8 mouse cellular contexts compared by ENCODE assay signal in genomic region chr15:89196313-89196706, GRCm38 (mm10). TPM values are rescaled to one million over a fixed set of nuclear protein-coding genes. Genes with fewer than 3 reads are reported as not detected.
DNase-seq lines count a peak whose midpoint lies in the region; ATAC-seq and TF ChIP-seq lines count a peak whose summit lies in the region.

Gene Dennd6b (minus strand): TSS chr15:89196496.

- no peak for TF ChIP-seq EP300 in CH12.LX (IDR thresholded peaks at IDR 0.05; ENCODE audit: low read length)
- peak; percentile 91 for TF ChIP-seq EP300 in heart, postnatal 0 days (IDR thresholded peaks at IDR 0.05; ENCODE audit: low read depth)

- H3K9ac ChIP-seq in CH12.LX (ENCODE audit: insufficient read depth, low read depth), result peak within 1 kb of the TSS; percentile 99
- peak within 1 kb of the TSS; percentile 98 for H3K9ac ChIP-seq in forebrain, embryonic 12.5 days
- peak within 1 kb of the TSS; percentile 85 for H3K9ac ChIP-seq in heart, postnatal 0 days (replicated peaks; ENCODE audit: low read depth, low read length)
- H3K9ac ChIP-seq in liver, embryonic 16.5 days (ENCODE audit: low read depth, low read length), result peak within 1 kb of the TSS; percentile 99
- peak within 1 kb of the TSS; percentile 99 for H3K9ac ChIP-seq in neural tube, embryonic 13.5 days

- in situ Hi-C loops in CH12.LX (cut with MboI; ENCODE audit: low pct_ligation_motif_present, low pct_unique_long_range_greater_than_20kb, low sequenced_read_pairs), result no loop called here

- peak within 1 kb of the TSS; percentile 83 for H3K4me2 ChIP-seq in CH12.LX (ENCODE audit: insufficient read depth, low read depth, poor library complexity, severe bottlenecking)
- peak within 1 kb of the TSS; percentile 64 for H3K4me2 ChIP-seq in forebrain, embryonic 12.5 days
- H3K4me2 ChIP-seq in heart, postnatal 0 days (ENCODE audit: low read depth, low read length), result peak within 1 kb of the TSS; percentile 81
- H3K4me2 ChIP-seq in liver, embryonic 16.5 days (ENCODE audit: low read depth, low read length), result peak within 1 kb of the TSS; percentile 89
- peak within 1 kb of the TSS; percentile 76 for H3K4me2 ChIP-seq in neural tube, embryonic 13.5 days

- H3K27ac ChIP-seq in CH12.LX (ENCODE audit: insufficient read depth, low read depth), result peak within 1 kb of the TSS; percentile 93
- peak within 1 kb of the TSS; percentile 98 for H3K27ac ChIP-seq in forebrain, embryonic 12.5 days
- H3K27ac ChIP-seq in heart, postnatal 0 days (ENCODE audit: low read depth), result peak within 1 kb of the TSS; percentile 97
- H3K27ac ChIP-seq in liver, embryonic 16.5 days (ENCODE audit: low read length), result peak within 1 kb of the TSS; percentile 99
- H3K27ac ChIP-seq in neural tube, embryonic 13.5 days (replicated peaks), result peak within 1 kb of the TSS; percentile 99
- peak within 1 kb of the TSS; percentile 96 for H3K27ac ChIP-seq in testis, adult 2 months (ENCODE audit: control insufficient read depth, insufficient read depth, low read depth, low read length)

- WGBS in forebrain, embryonic 12.5 days, result under 1% methylated on average over 38 of the region's 38 CpGs
- under 1% methylated on average over 38 of the region's 38 CpGs for WGBS in heart, postnatal 0 days
- 0% methylated on average over 38 of the region's 38 CpGs for WGBS in liver, embryonic 16.5 days (ENCODE audit: insufficient replicate concordance)
- WGBS in neural tube, embryonic 13.5 days, result under 1% methylated on average over 36 of the region's 38 CpGs

- ATAC-seq in forebrain, embryonic 12.5 days (ENCODE audit: low FRiP score), result peak; percentile 97
- ATAC-seq in heart, postnatal 0 days (ENCODE audit: insufficient read depth, low read depth), result peak; percentile 99
- peak; percentile 98 for ATAC-seq in liver, embryonic 16.5 days (ENCODE audit: low read depth)
- peak; percentile 99 for ATAC-seq in neural tube, embryonic 13.5 days (ENCODE audit: low read depth)

- H3K79me2 ChIP-seq in CH12.LX (replicated peaks; ENCODE audit: control insufficient read depth, extremely low read depth, insufficient read depth, poor library complexity, severe bottlenecking), result no peaks in the 10 kb centered on the region

- peak within 1 kb of the TSS; percentile 88 to 98 (median 95) for H3K4me3 ChIP-seq in CH12.LX (replicated peaks in 1 of 3; ENCODE audit: low read depth in 2 of 3, low read length in 2 of 3, poor library complexity in 1 of 3)
- H3K4me3 ChIP-seq in forebrain, embryonic 12.5 days (replicated peaks), result peak within 1 kb of the TSS; percentile 90
- H3K4me3 ChIP-seq in heart, postnatal 0 days (ENCODE audit: low read depth, low read length), result peak within 1 kb of the TSS; percentile 83
- peak within 1 kb of the TSS; percentile 94 for H3K4me3 ChIP-seq in liver, embryonic 16.5 days (ENCODE audit: low read depth, low read length)
- H3K4me3 ChIP-seq in neural tube, embryonic 13.5 days, result peak within 1 kb of the TSS; percentile 93
- H3K4me3 ChIP-seq in testis, adult 2 months (ENCODE audit: control insufficient read depth, low read depth, low read length), result peak within 1 kb of the TSS; percentile 98

- peak; percentile 6; the same call in 1 of the 2 replicates for TF ChIP-seq POLR2A in CH12.LX (IDR thresholded peaks at IDR 0.05; ENCODE audit: low read depth, low read length)
- peak; percentile 58; the same call in 1 of the 2 replicates for TF ChIP-seq POLR2A in testis, adult 2 months (IDR thresholded peaks at IDR 0.05; ENCODE audit: control insufficient read depth, low read depth, low read length)

- H3K36me3 ChIP-seq in CH12.LX (replicated peaks in 1 of 2; ENCODE audit: control insufficient read depth in 1 of 2, insufficient read depth in 1 of 2, low read length in 1 of 2), result peaks cover 0 to 17% of the 10 kb centered on the region in 2 experiments
- no peaks in the 10 kb centered on the region for H3K36me3 ChIP-seq in forebrain, embryonic 12.5 days (replicated peaks)
- H3K36me3 ChIP-seq in heart, postnatal 0 days (replicated peaks; ENCODE audit: control insufficient read depth, insufficient read depth, low read length), result no peaks in the 10 kb centered on the region
- H3K36me3 ChIP-seq in liver, embryonic 16.5 days (ENCODE audit: control insufficient read depth, insufficient read depth), result no peaks in the 10 kb centered on the region
- H3K36me3 ChIP-seq in neural tube, embryonic 13.5 days, result peaks cover 9% of the 10 kb centered on the region; the same call in 1 of the 2 replicates
- H3K36me3 ChIP-seq in testis, adult 2 months (ENCODE audit: control insufficient read depth, insufficient read depth, low read length), result no peaks in the 10 kb centered on the region

- dilution Hi-C loops in CH12.LX (cut with MboI; ENCODE audit: extremely low pct_ligation_motif_present, extremely low pct_unique_long_range_greater_than_20kb, low sequenced_read_pairs), result no loop called here

- peak; percentile 63 to 96 for TF ChIP-seq CTCF in CH12.LX (conservative IDR thresholded peaks at IDR 0.05 in 1 of 2, IDR thresholded peaks at IDR 0.05 in 1 of 2; ENCODE audit: low read depth in 2 of 2, low read length in 2 of 2)
- peak; percentile 84 for TF ChIP-seq CTCF in heart, postnatal 0 days (IDR thresholded peaks at IDR 0.05; ENCODE audit: low read depth)
- TF ChIP-seq CTCF in testis, adult 2 months (IDR thresholded peaks at IDR 0.05; ENCODE audit: control insufficient read depth, insufficient read depth, insufficient replicate concordance, low read depth, low read length), result peak; percentile 58; the same call in 1 of the 2 replicates

- H3K4me1 ChIP-seq in CH12.LX (ENCODE audit: control insufficient read depth in 1 of 2, insufficient read depth in 2 of 2), result peaks cover 3 to 16% of the 10 kb centered on the region in 2 experiments
- peaks cover 16% of the 10 kb centered on the region for H3K4me1 ChIP-seq in forebrain, embryonic 12.5 days
- H3K4me1 ChIP-seq in heart, postnatal 0 days (ENCODE audit: control insufficient read depth, insufficient read depth), result peaks cover 14% of the 10 kb centered on the region; the same call in 1 of the 2 replicates
- H3K4me1 ChIP-seq in liver, embryonic 16.5 days (ENCODE audit: control insufficient read depth, low read depth, low read length), result peaks cover 17% of the 10 kb centered on the region
- peaks cover 21% of the 10 kb centered on the region for H3K4me1 ChIP-seq in neural tube, embryonic 13.5 days (replicated peaks)
- peaks cover 12% of the 10 kb centered on the region for H3K4me1 ChIP-seq in testis, adult 2 months (ENCODE audit: control insufficient read depth, insufficient read depth, low read length)

- no peaks in the 10 kb centered on the region for H3K9me3 ChIP-seq in CH12.LX (replicated peaks; ENCODE audit: low read length)
- H3K9me3 ChIP-seq in forebrain, embryonic 12.5 days, result no peaks in the 10 kb centered on the region
- H3K9me3 ChIP-seq in heart, postnatal 0 days (replicated peaks; ENCODE audit: control insufficient read depth, low read length), result no peaks in the 10 kb centered on the region
- H3K9me3 ChIP-seq in liver, embryonic 16.5 days (replicated peaks; ENCODE audit: control insufficient read depth, low read length), result no peaks in the 10 kb centered on the region
- no peaks in the 10 kb centered on the region for H3K9me3 ChIP-seq in neural tube, embryonic 13.5 days

- TF ChIP-seq RAD21 in CH12.LX (IDR thresholded peaks at IDR 0.05; ENCODE audit: low read depth, low read length), result peak; percentile 26

- no peaks in the 10 kb centered on the region for H3K27me3 ChIP-seq in CH12.LX (replicated peaks)
- H3K27me3 ChIP-seq in forebrain, embryonic 12.5 days, result no peaks in the 10 kb centered on the region
- no peaks in the 10 kb centered on the region for H3K27me3 ChIP-seq in heart, postnatal 0 days (ENCODE audit: control insufficient read depth, insufficient read depth, low read length)
- H3K27me3 ChIP-seq in liver, embryonic 16.5 days (ENCODE audit: control insufficient read depth, insufficient read depth, low read depth, low read length), result no peaks in the 10 kb centered on the region
- H3K27me3 ChIP-seq in neural tube, embryonic 13.5 days, result no peaks in the 10 kb centered on the region
- H3K27me3 ChIP-seq in testis, adult 2 months (ENCODE audit: control insufficient read depth, insufficient read depth, low read length), result no peaks in the 10 kb centered on the region

- DNase-seq in CH12.LX (ENCODE audit: extremely low read depth), result peak; percentile 97
- peak; percentile 97 for DNase-seq in c-Kit-positive CD71-positive TER-119-negative erythroid progenitor cells, embryonic 14.5 days (ENCODE audit: low read depth)
- peak; percentile 96 for DNase-seq in heart, postnatal 0 days (ENCODE audit: low spot score)
- DNase-seq in kidney, postnatal 4 days, result peak; percentile 98

TF ChIP-seq in CH12.LX, 34 proteins besides CTCF, POLR2A, EP300 and RAD21 (continues in another document):
- TF ChIP-seq HCFC1 (IDR thresholded peaks at IDR 0.05; ENCODE audit: low read depth, low read length) (peak; percentile 88), MAX (IDR thresholded peaks at IDR 0.05; ENCODE audit: low read length) (peak; percentile 40; the same call in 1 of the 2 replicates), NRF1 (IDR thresholded peaks at IDR 0.05; ENCODE audit: low read depth, low read length) (peak; percentile 51), TCF12 (IDR thresholded peaks at IDR 0.05; ENCODE audit: low read depth, low read length) (peak; percentile 85), USF2 (conservative IDR thresholded peaks at IDR 0.05; ENCODE audit: low read depth, low read length) (no peak), GABPA (IDR thresholded peaks at IDR 0.05; ENCODE audit: insufficient replicate concordance, low read depth, low read length) (peak; percentile 81), ELF1 (IDR thresholded peaks at IDR 0.05; ENCODE audit: low read depth, low read length) (peak; percentile 89), JUN (IDR thresholded peaks at IDR 0.05; ENCODE audit: insufficient read depth, low read depth, low read length) (no peak), ZC3H11A (IDR thresholded peaks at IDR 0.05; ENCODE audit: low read depth, low read length) (no peak), UBTF (IDR thresholded peaks at IDR 0.05; ENCODE audit: low read depth, low read length) (0 out of 2 replicates have a peak, but pooled peaks have one; percentile 40), MAFK (IDR thresholded peaks at IDR 0.05; ENCODE audit: insufficient replicate concordance, low read length) (no peak), MXI1 (IDR thresholded peaks at IDR 0.05; ENCODE audit: low read depth, low read length) (peak; percentile 72; the same call in 1 of the 2 replicates)

RNA-seq across cellular contexts. Expression of gene Dennd6b, which starts in this region (rescaled TPM):
- total RNA-seq in CH12.LX (2012; rRNA removed), result 6.6 and 9.0 TPM in 2 replicates
- 4.1 and 4.5 TPM in 2 replicates for total RNA-seq in CH12.LX (2014; rRNA removed)
- 8.8 and 9.1 TPM in 2 replicates for polyA plus RNA-seq in CH12.LX (2012; ENCODE audit: insufficient read length, low read depth)
- 38.8 and 44.0 TPM in 2 replicates for polyA plus RNA-seq in forebrain, embryonic 12.5 days (2016; fragmentation: Nextera tagmentation; extraction: Ambion mirVana)
- total RNA-seq in heart, postnatal 0 days (2014; rRNA removed; ENCODE audit: low replicate concordance), result 15.2 and 19.2 TPM in 2 replicates
- polyA plus RNA-seq in heart, postnatal 0 days (2015; fragmentation: Nextera tagmentation; extraction: Ambion mirVana), result 14.5 and 14.8 TPM in 2 replicates
- polyA plus RNA-seq in liver, embryonic 16.5 days (2015; fragmentation: Nextera tagmentation; extraction: Ambion mirVana), result 2.7 and 3.8 TPM in 2 replicates
- 68.9 and 71.8 TPM in 2 replicates for polyA plus RNA-seq in neural tube, embryonic 13.5 days (2015; fragmentation: Nextera tagmentation; extraction: Ambion mirVana)
- 55.5 and 58.5 TPM in 2 replicates for polyA plus RNA-seq in testis, adult 2 months (2012; rRNA removed)

Comparison
In these comparisons a context has a peak if more than half of its experiments do, and no peak if none do; other contexts are left out.
1. Peak in every context shown above with its lines: DNase-seq, ATAC-seq, H3K4me3 ChIP-seq and H3K27ac ChIP-seq.